Mouse (Mus musculus): ENCODE measurements at regions not wholly inside any gene's neighbourhood (a gene's known extent, or its start where the extent isn't known, plus 50 kb on each side); places are given as distances from the start of the nearest gene placed in this dataset.
"Not testable (repeated sequence)": the region's sequence is repeated elsewhere in the genome, so short reads cannot be mapped to it uniquely, and the experiment has no call there.

DNA sequence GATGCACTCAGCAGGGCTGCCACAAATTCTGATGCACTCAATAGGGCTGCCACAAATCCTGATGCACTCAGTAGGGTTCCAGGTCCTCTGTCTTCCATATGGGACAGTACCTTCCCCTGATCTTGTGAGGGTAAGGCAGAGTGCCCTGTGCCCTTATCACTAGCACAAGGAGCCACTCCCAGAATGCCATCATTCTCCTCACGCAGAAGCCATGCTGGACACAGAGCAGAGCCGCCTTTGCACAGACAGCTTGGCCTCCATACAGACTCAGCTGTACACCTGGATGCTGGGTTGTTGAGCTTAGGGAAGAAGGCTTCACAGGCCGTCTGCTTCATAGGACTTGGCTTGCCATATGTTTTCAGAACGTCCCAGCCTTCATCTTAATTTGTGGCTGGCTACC lies 151.3 kb upstream of the A430005L14Rik start:
- Histone ChIP-seq H3K4me2 (ENCODE audit: low read depth, low read length) (no peak overlapping the region), H3K27me3 (ENCODE audit: control insufficient read depth, insufficient read depth, low read length) (0 out of 2 replicates have a peak, but pooled peaks cover 2% of the 10 kb centered on the region), H3K9me3 (replicated peaks; ENCODE audit: control insufficient read depth, low read length) (no peaks in the 10 kb centered on the region), H3K36me3 (ENCODE audit: control insufficient read depth, insufficient read depth) (no peaks in the 10 kb centered on the region), H3K27ac (ENCODE audit: low read length) (no peak overlapping the region), H3K4me3 (ENCODE audit: low read length) (no peak overlapping the region), H3K4me1 (ENCODE audit: control insufficient read depth, insufficient read depth, low read length) (no peaks in the 10 kb centered on the region), H3K9ac (ENCODE audit: low read length) (no peak overlapping the region)
- ATAC-seq (replicated peaks; ENCODE audit: extremely low read depth, insufficient read depth, low FRiP score) = no peak
- 35% methylated on average over 4 of the region's 4 CpGs for WGBS

DNA sequence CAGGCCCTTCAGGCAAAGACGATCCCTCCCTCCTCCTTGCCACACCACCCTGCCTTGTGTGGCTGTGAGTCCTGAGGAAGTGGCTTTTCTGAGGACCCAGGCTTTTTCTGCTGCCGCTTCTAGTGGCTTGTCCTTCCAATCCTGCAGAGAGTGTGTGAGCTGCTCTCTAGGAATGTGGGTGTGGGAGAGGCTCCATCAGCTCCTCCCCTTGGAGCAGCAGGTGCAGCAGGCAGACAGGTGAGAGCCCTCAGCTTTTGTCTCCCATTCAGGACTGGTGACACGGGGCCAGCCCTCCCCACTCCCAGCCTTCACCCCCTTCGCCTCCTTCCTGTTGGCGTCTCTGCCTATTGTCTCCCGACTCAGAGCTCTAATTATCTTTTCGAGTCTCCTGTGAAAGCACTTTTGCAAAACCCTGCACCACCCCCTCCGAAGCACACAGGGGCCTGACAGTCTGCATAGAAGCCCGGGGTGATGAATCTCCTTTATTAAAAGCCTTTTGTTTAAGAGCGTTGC lies 150.8 kb upstream of the A430005L14Rik start:
- Histone ChIP-seq H3K27ac (ENCODE audit: low read length) (no peak overlapping the region), H3K4me2 (ENCODE audit: low read depth, low read length) (no peak overlapping the region), H3K27me3 (ENCODE audit: control insufficient read depth, insufficient read depth, low read length) (0 out of 2 replicates have a peak, but pooled peaks cover 2% of the 10 kb centered on the region), H3K4me1 (ENCODE audit: control insufficient read depth, insufficient read depth, low read length) (no peaks in the 10 kb centered on the region), H3K9ac (ENCODE audit: low read length) (no peak overlapping the region), H3K4me3 (ENCODE audit: low read length) (no peak overlapping the region), H3K36me3 (ENCODE audit: control insufficient read depth, insufficient read depth) (no peaks in the 10 kb centered on the region), H3K9me3 (replicated peaks; ENCODE audit: control insufficient read depth, low read length) (no peaks in the 10 kb centered on the region)
- no peak for ATAC-seq (replicated peaks; ENCODE audit: extremely low read depth, insufficient read depth, low FRiP score)
- 9% methylated on average over 10 of the region's 10 CpGs for WGBS

DNA sequence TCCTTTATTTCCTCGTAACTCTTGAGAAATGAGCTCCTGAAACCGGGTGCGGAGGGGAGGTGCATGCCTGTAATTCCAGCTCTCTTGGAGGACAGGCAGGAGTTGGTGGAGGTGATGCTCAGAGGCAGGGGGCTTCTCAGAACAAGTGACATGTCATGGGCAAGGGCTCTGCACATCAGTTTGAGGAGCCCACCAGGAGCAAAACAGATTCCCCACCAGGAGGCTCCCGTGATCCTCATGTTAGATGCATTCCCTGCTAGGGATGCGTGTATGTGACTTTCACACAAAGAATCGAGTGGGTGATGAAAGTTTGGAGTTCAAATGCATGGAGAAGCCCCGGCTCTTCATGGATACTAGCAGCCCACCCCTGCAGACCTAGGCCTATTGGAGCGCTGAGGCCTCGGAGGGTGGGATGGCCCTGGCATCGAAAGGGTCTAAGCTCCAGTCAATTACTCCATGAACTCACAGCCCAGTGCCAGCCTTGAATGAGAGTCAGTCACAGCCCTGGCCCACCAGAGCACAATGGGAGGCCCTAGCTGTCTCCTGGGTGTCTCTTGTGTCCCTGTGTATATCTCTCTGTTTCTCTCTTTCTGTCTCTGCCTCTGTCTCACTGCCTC lies 150.1 kb upstream of the A430005L14Rik start:
- ATAC-seq (replicated peaks; ENCODE audit: extremely low read depth, insufficient read depth, low FRiP score) = no peak
- Histone ChIP-seq H3K4me1 (ENCODE audit: control insufficient read depth, insufficient read depth, low read length) (no peaks in the 10 kb centered on the region), H3K27me3 (ENCODE audit: control insufficient read depth, insufficient read depth, low read length) (0 out of 2 replicates have a peak, but pooled peaks cover 2% of the 10 kb centered on the region), H3K4me3 (ENCODE audit: low read length) (no peak overlapping the region), H3K27ac (ENCODE audit: low read length) (no peak overlapping the region), H3K9me3 (replicated peaks; ENCODE audit: control insufficient read depth, low read length) (no peaks in the 10 kb centered on the region), H3K9ac (ENCODE audit: low read length) (no peak overlapping the region), H3K36me3 (ENCODE audit: control insufficient read depth, insufficient read depth) (no peaks in the 10 kb centered on the region), H3K4me2 (ENCODE audit: low read depth, low read length) (no peak overlapping the region)
- WGBS = 40% methylated on average over 10 of the region's 10 CpGs

DNA sequence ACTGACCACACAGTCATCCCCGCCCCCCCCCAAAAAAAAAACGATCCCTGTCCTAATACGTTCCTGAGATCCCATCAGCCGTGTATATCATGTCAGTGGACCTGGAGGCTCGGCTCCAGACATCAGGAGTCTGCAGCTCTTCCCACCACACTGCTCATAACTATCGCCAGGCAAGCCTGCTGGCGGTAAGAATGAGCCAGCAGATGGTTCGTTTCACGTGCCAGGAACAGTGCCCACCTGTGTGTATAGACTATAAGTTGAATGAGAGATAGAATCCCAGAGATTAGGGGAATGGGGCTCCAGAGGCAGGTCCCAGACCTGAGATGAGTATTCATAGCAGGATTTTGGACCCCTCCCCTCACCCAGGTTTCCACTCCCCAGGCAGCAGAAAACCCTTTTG lies 144.2 kb upstream of the A430005L14Rik start:
- H3K36me3 ChIP-seq (ENCODE audit: control insufficient read depth, insufficient read depth) = no peaks in the 10 kb centered on the region
- no peaks in the 10 kb centered on the region for H3K4me1 ChIP-seq (ENCODE audit: control insufficient read depth, insufficient read depth, low read length)
- H3K27me3 ChIP-seq (ENCODE audit: control insufficient read depth, insufficient read depth, low read length) = no peaks in the 10 kb centered on the region
- H3K9ac ChIP-seq (ENCODE audit: low read length) = no peak overlapping the region
- no peak overlapping the region for H3K27ac ChIP-seq (ENCODE audit: low read length)
- no peak overlapping the region for H3K4me3 ChIP-seq (ENCODE audit: low read length)
- no peak for ATAC-seq (replicated peaks; ENCODE audit: extremely low read depth, insufficient read depth, low FRiP score)
- no peak overlapping the region for H3K4me2 ChIP-seq (ENCODE audit: low read depth, low read length)
- WGBS = 89% methylated on average over 9 of the region's 9 CpGs
- H3K9me3 ChIP-seq (replicated peaks; ENCODE audit: control insufficient read depth, low read length) = no peaks in the 10 kb centered on the region

DNA sequence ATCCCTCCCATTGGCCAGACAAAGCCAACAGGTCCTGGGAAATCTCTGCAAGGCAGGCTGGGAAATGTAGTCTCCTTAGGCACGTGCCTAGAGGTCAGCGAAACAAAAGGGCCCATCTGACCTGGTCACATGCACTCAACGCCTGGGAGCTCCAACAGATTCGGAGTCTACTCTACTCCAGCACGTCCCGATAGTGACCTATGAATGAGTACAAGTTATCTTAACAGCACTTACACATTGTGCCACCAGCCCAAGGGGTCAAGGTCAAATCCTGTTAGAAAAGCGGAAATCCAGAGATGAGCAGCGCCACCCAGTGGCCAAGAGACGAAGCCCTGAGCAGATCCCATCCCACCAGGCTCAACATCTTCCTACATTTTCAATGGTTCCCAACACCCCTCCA lies 129.1 kb upstream of the A430005L14Rik start:
- WGBS = 49% methylated on average over 9 of the region's 9 CpGs
- Histone ChIP-seq H3K9me3 (replicated peaks; ENCODE audit: control insufficient read depth, low read length) (no peaks in the 10 kb centered on the region), H3K4me3 (ENCODE audit: low read length) (no peak overlapping the region), H3K4me1 (ENCODE audit: control insufficient read depth, insufficient read depth, low read length) (no peaks in the 10 kb centered on the region), H3K9ac (ENCODE audit: low read length) (no peak overlapping the region), H3K27me3 (ENCODE audit: control insufficient read depth, insufficient read depth, low read length) (no peaks in the 10 kb centered on the region), H3K4me2 (ENCODE audit: low read depth, low read length) (no peak overlapping the region), H3K27ac (ENCODE audit: low read length) (no peak overlapping the region), H3K36me3 (ENCODE audit: control insufficient read depth, insufficient read depth) (no peaks in the 10 kb centered on the region)
- no peak for ATAC-seq (replicated peaks; ENCODE audit: extremely low read depth, insufficient read depth, low FRiP score)

DNA sequence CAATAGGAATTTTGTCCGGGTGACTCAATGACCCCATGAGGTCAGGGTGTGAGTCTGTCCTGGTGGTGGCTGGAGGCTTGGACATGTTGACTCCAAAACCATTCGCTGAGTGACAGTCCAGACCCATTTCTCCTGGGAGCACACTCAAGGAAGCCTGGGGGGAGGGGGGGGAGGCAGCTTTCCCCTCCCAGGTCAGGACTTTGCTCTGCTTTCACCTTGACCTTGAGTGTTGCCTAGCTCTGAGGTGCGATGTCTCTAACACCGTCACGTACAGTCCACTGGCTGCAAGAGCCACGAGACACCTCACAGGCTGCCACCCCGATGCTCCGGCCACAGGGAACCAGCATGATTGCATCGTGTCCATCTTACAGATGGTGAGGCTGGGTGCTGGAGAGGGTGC lies 127.3 kb upstream of the A430005L14Rik start:
- H3K4me1 ChIP-seq (ENCODE audit: control insufficient read depth, insufficient read depth, low read length) = no peaks in the 10 kb centered on the region
- WGBS = 89% methylated on average over 9 of the region's 9 CpGs
- no peaks in the 10 kb centered on the region for H3K36me3 ChIP-seq (ENCODE audit: control insufficient read depth, insufficient read depth)
- no peaks in the 10 kb centered on the region for H3K9me3 ChIP-seq (replicated peaks; ENCODE audit: control insufficient read depth, low read length)
- no peak for ATAC-seq (replicated peaks; ENCODE audit: extremely low read depth, insufficient read depth, low FRiP score)
- H3K27ac ChIP-seq (ENCODE audit: low read length) = no peak overlapping the region
- H3K4me2 ChIP-seq (ENCODE audit: low read depth, low read length) = no peak overlapping the region
- no peak overlapping the region for H3K4me3 ChIP-seq (ENCODE audit: low read length)
- H3K27me3 ChIP-seq (ENCODE audit: control insufficient read depth, insufficient read depth, low read length) = no peaks in the 10 kb centered on the region
- no peak overlapping the region for H3K9ac ChIP-seq (ENCODE audit: low read length)

DNA sequence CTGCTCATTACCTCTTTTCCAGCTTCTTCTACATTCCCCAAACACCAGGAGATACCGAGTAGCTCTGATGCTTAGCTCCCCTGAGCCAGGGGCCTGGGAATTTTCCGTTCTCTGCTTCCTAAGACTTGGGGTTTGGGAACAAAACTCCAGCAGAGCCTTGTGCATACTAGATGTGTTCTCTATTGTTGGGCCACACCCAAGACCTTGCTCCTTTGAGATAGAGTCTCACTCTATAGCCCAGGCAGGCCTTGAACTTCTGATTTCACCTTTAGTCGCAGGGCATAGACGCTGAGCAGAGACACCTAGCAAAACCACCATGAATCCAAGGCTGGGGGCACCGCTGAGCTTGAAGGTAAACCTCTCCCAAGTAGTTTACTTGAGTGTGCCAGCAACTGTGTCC lies 126.5 kb upstream of the A430005L14Rik start:
- H3K9ac ChIP-seq (ENCODE audit: low read length) = no peak overlapping the region
- H3K27me3 ChIP-seq (ENCODE audit: control insufficient read depth, insufficient read depth, low read length) = no peaks in the 10 kb centered on the region
- H3K4me3 ChIP-seq (ENCODE audit: low read length) = no peak overlapping the region
- ATAC-seq (replicated peaks; ENCODE audit: extremely low read depth, insufficient read depth, low FRiP score) = no peak
- H3K36me3 ChIP-seq (ENCODE audit: control insufficient read depth, insufficient read depth) = no peaks in the 10 kb centered on the region
- no peak overlapping the region for H3K4me2 ChIP-seq (ENCODE audit: low read depth, low read length)
- H3K4me1 ChIP-seq (ENCODE audit: control insufficient read depth, insufficient read depth, low read length) = no peaks in the 10 kb centered on the region
- 86% methylated on average over 5 of the region's 5 CpGs for WGBS
- H3K27ac ChIP-seq (ENCODE audit: low read length) = no peak overlapping the region
- no peaks in the 10 kb centered on the region for H3K9me3 ChIP-seq (replicated peaks; ENCODE audit: control insufficient read depth, low read length)

DNA sequence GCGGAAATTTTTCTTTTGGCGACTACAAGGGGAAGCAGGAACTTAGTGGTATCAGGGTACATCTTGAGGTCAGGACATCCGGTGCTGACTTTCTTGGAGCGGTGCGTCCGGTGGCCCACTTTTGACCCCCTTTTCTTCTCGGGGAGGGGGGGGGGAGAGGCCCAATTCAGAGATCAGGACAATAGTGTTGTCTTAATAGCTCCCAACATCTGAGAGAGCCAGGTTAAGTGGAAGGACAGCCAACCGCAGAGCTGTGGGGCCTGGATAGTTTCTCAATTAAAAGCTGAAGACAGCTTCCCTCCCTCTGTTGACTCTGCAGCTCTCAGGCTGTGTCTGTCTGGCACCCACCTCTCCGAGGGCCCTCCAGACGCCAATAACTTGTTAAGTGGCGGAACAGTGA lies 125.8 kb upstream of the A430005L14Rik start:
- not testable (repeated sequence) for H3K27ac ChIP-seq (ENCODE audit: low read length); H3K27me3 ChIP-seq (ENCODE audit: control insufficient read depth, insufficient read depth, low read length); H3K36me3 ChIP-seq (ENCODE audit: control insufficient read depth, insufficient read depth); ATAC-seq (replicated peaks; ENCODE audit: extremely low read depth, insufficient read depth, low FRiP score); H3K9me3 ChIP-seq (replicated peaks; ENCODE audit: control insufficient read depth, low read length); H3K4me2 ChIP-seq (ENCODE audit: low read depth, low read length); H3K9ac ChIP-seq (ENCODE audit: low read length); H3K4me1 ChIP-seq (ENCODE audit: control insufficient read depth, insufficient read depth, low read length); H3K4me3 ChIP-seq (ENCODE audit: low read length)
- 69% methylated on average over 10 of the region's 11 CpGs for WGBS

DNA sequence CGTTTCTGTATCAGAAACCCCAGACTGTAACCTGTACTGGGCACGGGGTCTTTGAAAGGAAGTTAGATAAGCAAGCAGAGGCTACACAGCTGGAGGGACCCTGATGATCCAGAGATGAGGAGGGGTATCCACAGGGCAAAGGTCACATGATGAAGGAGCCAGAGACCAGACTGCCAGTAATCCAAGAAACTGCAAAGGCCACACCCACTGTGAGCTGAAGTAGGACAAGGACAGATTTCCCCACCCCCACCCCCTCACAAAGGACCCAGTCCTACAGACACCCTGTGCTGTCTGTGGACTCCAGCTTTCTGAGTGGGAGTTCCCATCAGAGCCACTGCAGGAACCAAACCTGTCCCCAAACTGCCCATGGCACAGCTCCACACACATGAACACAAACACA lies 124.9 kb upstream of the A430005L14Rik start:
- H3K27ac ChIP-seq (ENCODE audit: low read length) = no peak overlapping the region
- no peak for ATAC-seq (replicated peaks; ENCODE audit: extremely low read depth, insufficient read depth, low FRiP score)
- 42% methylated on average over 2 of the region's 2 CpGs for WGBS
- no peaks in the 10 kb centered on the region for H3K4me1 ChIP-seq (ENCODE audit: control insufficient read depth, insufficient read depth, low read length)
- no peak overlapping the region for H3K9ac ChIP-seq (ENCODE audit: low read length)
- no peaks in the 10 kb centered on the region for H3K27me3 ChIP-seq (ENCODE audit: control insufficient read depth, insufficient read depth, low read length)
- no peaks in the 10 kb centered on the region for H3K36me3 ChIP-seq (ENCODE audit: control insufficient read depth, insufficient read depth)
- H3K9me3 ChIP-seq (replicated peaks; ENCODE audit: control insufficient read depth, low read length) = no peaks in the 10 kb centered on the region
- H3K4me2 ChIP-seq (ENCODE audit: low read depth, low read length) = no peak overlapping the region
- no peak overlapping the region for H3K4me3 ChIP-seq (ENCODE audit: low read length)

All from heart, embryonic 16.5 days (tissue).